Mouse (Mus musculus) heart, embryonic 16.5 days (tissue): ENCODE measurements around the gene Alox12b. TPM values are rescaled to one million over a fixed set of nuclear protein-coding genes. Genes with fewer than 3 reads are reported as not detected.

Experiments
- ATAC-seq: fragments of 200-750 bp; cut with Nextera tagmentation; replicated peaks from 2 replicates; pipeline ENCODE4 v1.8.0; 2017; ENCODE audit warnings: moderate number of reproducible peaks; ENCODE audit not compliant: insufficient read depth, low FRiP score; ENCODE audit errors: extremely low read depth
- H3K27ac ChIP-seq: fragments of 300-500 bp; sonication (generic); 2 replicates; pipeline ENCODE4 v1.5.1; 2014; ENCODE audit warnings: mild to moderate bottlenecking, low read length, control low read depth, moderate library complexity
- H3K27me3 ChIP-seq: fragments of 300-500 bp; sonication (generic); 2 replicates; pipeline ENCODE4 v1.6.1; 2014; ENCODE audit warnings: low read length, mixed read lengths; ENCODE audit not compliant: control insufficient read depth, insufficient read depth
- H3K36me3 ChIP-seq: fragments of 300-500 bp; sonication (generic); 2 replicates; pipeline ENCODE4 v1.6.1; 2014; ENCODE audit not compliant: control insufficient read depth, insufficient read depth
- H3K4me1 ChIP-seq: fragments of 300-500 bp; sonication (generic); 2 replicates; pipeline ENCODE4 v1.6.1; 2014; ENCODE audit warnings: low read length, mixed read lengths; ENCODE audit not compliant: control insufficient read depth, insufficient read depth
- H3K4me2 ChIP-seq: fragments of 300-500 bp; sonication (generic); 2 replicates; pipeline ENCODE4 v1.6.1; 2014; ENCODE audit warnings: low read depth, mild to moderate bottlenecking, control low read depth, low read length
- H3K4me3 ChIP-seq: fragments of 300-500 bp; sonication (generic); 2 replicates; pipeline ENCODE4 v1.5.1; 2014; ENCODE audit warnings: mild to moderate bottlenecking, control low read depth, low read length
- H3K9ac ChIP-seq: fragments of 300-500 bp; sonication (generic); 2 replicates; pipeline ENCODE4 v1.6.1; 2014; ENCODE audit warnings: low read length, control low read depth
- H3K9me3 ChIP-seq: fragments of 300-500 bp; sonication (generic); replicated peaks from 2 replicates; pipeline ENCODE4 v1.6.1; 2016; ENCODE audit warnings: low read length; ENCODE audit not compliant: control insufficient read depth
- WGBS: fragments of 180-500 bp; shearing (Covaris S2); extraction: QIAGEN DNeasy Blood & Tissue Kit; methylation state at CpG from one replicate; pipeline ENCODE4 v1.1.7; 2014; 5-methylcytosine and 5-hydroxymethylcytosine counted together
- polyA plus RNA-seq: library from polyadenylated mRNA; unstranded; fragments of >200 nt; fragmentation: Nextera tagmentation; extraction: Ambion mirVana; gene quantifications from 2 replicates; pipeline ENCODE4 v1.2.1, GENCODE M21; 2015

The Alox12b gene
- not detected in 2 replicates for polyA plus RNA-seq

DNA sequence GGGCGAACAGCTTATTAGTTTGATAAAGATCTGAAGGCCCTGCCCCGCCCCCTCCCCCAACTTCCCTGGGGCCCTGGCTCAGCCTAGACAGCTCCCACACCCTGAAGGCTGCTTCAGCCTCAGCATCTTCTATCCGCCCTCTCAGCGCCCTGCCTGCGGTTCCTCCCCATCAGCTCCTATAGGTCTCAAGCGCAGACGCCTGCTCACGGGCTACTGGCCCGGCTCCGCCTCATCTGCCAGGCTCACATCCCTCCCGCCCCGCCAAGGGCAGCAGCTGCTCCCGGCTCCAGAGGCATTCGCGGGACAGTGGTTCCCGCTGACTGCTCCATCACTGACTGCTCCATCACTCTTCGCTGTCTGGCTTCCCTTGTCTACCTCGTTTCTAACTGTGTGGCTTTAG is at the start of gene Alox12b:
Gene Alox12b (plus strand): TSS at position 190 of the 400 bp plus-strand sequence.
- H3K27me3 ChIP-seq: peaks cover 34% of the 10 kb centered on the region
- H3K4me2 ChIP-seq: no peak within 1 kb of the TSS
- no peaks in the 10 kb centered on the region for H3K9me3 ChIP-seq
- no peak within 1 kb of the TSS for H3K27ac ChIP-seq
- no peaks in the 10 kb centered on the region for H3K4me1 ChIP-seq
- H3K4me3 ChIP-seq: no peak within 1 kb of the TSS
- no peak for ATAC-seq
- no peak within 1 kb of the TSS for H3K9ac ChIP-seq
- 2% methylated on average over 18 of the region's 18 CpGs for WGBS
- no peaks in the 10 kb centered on the region for H3K36me3 ChIP-seq

DNA sequence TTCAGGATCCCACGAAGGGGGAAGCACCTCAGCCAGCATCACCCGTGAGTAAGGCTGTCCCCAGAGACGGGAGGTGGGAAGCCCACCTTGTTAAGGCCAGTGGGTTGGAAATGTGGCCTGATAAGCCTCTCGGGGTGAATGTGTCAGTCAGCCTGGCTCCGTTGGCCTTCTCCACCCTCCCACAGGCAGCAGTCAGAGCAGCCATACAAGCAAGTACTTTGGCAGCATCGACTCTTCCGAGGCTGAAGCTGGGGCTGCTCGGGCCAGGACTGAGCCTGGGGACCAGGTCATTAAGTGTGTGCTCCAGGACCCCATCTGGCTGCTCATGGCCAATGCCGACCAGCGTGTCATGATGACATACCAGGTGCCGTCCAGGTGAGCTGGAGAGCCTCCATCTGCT is 49.1 kb upstream of the Alox12b start:
- Histone ChIP-seq H3K9me3 (no peaks in the 10 kb centered on the region), H3K4me3 (no peak overlapping the region), H3K36me3 (peaks cover 65% of the 10 kb centered on the region), H3K4me2 (no peak overlapping the region), H3K4me1 (peaks cover 15% of the 10 kb centered on the region), H3K27ac (no peak overlapping the region), H3K9ac (no peak overlapping the region), H3K27me3 (no peaks in the 10 kb centered on the region)
- WGBS: 80% methylated on average over 11 of the region's 11 CpGs
- no peak for ATAC-seq

DNA sequence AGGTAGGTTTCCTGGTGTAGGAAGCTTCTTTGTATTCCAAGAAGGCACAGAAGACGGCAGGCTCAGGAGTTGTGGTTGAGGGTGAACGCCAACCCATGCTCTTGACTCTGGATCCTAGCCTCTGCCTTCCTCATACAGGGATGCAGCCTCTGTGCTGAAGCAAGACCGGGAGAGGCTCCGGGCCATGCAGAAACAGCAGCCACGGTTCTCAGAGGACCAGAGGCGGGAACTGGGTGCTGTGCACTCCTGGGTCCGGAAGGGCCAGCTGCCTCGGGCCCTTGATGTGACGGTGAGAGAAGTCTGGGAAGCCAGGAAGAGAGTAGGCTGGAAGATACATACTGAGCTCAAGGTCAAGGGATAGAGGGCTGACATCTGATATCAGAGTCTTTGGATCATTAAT is 48.6 kb upstream of the Alox12b start:
- 92% methylated on average over 9 of the region's 9 CpGs for WGBS
- Histone ChIP-seq H3K4me1 (peaks cover 15% of the 10 kb centered on the region), H3K9ac (no peak overlapping the region), H3K4me2 (no peak overlapping the region), H3K36me3 (peaks cover 60% of the 10 kb centered on the region), H3K27me3 (no peaks in the 10 kb centered on the region), H3K4me3 (no peak overlapping the region), H3K27ac (no peak overlapping the region), H3K9me3 (no peaks in the 10 kb centered on the region)
- ATAC-seq: no peak

DNA sequence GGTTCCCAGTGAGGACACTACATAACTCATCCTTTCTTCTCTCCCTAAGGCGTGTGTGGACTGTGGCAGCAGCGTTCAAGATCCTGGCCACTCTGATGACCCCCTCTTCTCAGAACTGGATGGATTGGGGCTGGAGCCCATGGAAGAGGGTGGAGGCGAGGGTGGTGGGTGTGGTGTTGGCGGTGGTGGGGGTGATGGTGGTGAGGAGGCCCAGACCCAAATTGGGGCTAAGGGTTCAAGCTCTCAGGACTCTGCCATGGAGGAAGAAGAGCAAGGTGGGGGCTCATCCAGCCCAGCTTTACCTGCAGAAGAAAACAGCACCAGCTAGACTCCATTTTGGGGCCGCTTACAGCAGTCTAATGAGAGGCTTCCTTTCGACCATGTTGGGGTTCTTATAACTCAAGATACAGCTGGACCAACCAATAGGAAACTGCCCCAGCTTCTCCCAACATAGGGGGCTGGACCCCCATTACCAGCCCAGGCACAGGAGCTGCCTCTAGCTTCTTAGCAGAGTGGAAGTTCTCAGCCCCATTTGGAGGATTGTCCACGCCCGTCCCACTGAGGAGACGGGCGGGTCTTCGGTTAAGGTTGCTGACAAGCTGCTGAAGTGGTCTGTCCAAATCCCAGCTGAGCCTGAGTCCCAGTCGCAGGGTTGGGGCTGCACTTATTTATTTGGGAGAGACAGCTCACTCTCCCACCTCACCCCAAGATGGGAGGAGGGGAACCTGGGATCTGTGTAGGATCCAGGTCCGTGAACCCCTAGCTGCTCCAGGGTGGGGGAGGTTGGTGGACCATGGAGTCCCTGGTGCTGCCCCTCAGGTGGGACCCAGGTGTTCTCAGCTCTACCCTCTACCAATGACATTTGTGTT is 47.5 kb upstream of the Alox12b start:
- no peak for ATAC-seq
- 79% methylated on average over 13 of the region's 13 CpGs for WGBS
- no peak overlapping the region for H3K27ac ChIP-seq
- H3K9me3 ChIP-seq: no peaks in the 10 kb centered on the region
- H3K4me3 ChIP-seq: no peak overlapping the region
- H3K4me2 ChIP-seq: no peak overlapping the region
- H3K4me1 ChIP-seq: peaks cover 15% of the 10 kb centered on the region
- H3K27me3 ChIP-seq: no peaks in the 10 kb centered on the region
- H3K36me3 ChIP-seq: peaks cover 49% of the 10 kb centered on the region
- H3K9ac ChIP-seq: no peak overlapping the region

DNA sequence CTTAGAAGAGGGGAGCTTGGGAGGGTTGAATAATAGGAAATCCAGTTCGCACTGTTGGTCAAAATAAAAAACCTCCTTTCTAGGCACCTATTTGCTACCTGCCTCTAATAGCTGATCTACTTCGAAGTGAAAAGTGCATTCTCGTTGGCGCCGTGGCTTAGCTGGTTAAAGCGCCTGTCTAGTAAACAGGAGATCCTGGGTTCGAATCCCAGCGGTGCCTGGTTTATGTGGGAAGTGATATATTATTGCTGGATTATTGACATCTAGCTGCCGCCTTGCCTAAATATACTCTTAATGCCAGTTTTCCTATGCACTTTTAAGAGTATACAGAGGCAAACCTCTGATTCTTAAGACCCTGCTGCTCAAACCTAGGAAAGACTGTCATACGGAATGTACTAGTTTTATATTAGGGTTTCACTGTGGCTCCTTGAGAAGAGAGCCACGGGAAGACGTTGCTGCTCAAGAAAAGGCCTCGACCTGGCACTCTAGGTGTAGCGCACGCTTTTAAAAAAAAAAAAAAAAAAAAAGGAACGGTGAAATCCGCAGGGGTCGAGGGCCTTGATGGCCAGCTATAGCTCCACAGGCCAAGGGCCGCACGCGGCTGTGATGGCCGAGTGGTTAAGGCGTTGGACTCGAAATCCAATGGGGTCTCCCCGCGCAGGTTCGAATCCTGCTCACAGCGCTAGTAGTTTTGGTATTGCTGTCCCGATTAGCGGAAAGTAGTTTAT is 46.3 kb upstream of the Alox12b start:
- Histone ChIP-seq H3K9ac (peak overlapping the region; percentile 69), H3K27ac (peak overlapping the region; percentile 69), H3K4me1 (peaks cover 15% of the 10 kb centered on the region), H3K36me3 (peaks cover 38% of the 10 kb centered on the region), H3K4me2 (peak overlapping the region; percentile 69), H3K9me3 (no peaks in the 10 kb centered on the region), H3K4me3 (peak overlapping the region; percentile 58), H3K27me3 (no peaks in the 10 kb centered on the region)
- ATAC-seq: peak; percentile 66; the same call in 1 of the 2 replicates
- 1% methylated on average over 29 of the region's 30 CpGs for WGBS

GRCm38 (mm10) chr11:69111051-69111810 is 45.6 kb upstream of the Alox12b start:
- WGBS: 3% methylated on average over 21 of the region's 21 CpGs
- Histone ChIP-seq H3K27ac (peak overlapping the region; percentile 61), H3K36me3 (peaks cover 31% of the 10 kb centered on the region), H3K27me3 (no peaks in the 10 kb centered on the region), H3K4me2 (peak overlapping the region; percentile 69), H3K4me3 (peak overlapping the region; percentile 58), H3K9ac (peak overlapping the region; percentile 69), H3K4me1 (peaks cover 15% of the 10 kb centered on the region), H3K9me3 (no peaks in the 10 kb centered on the region)
- no peak; the same call in 1 of the 2 replicates for ATAC-seq

DNA sequence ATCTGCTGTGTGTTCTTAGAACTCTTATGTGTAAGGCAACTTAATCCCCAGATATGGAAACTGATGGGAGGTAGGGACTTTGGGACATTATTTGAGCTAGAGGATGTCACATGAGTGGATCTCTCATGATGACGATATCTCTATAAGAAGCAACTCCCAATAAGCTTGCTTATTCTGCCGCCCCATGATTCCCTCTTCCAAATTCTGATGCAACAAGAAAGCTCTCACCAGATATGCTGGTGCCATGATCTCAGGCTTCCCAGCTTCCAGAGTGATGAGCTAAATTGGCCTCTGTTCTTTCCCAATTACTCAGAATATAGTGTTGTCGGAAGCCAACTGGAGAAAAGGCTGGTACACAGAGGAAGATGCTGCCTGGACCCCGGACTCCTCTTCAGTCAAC is 44.9 kb upstream of the Alox12b start:
- no peak overlapping the region for H3K4me3 ChIP-seq
- H3K27ac ChIP-seq: peak overlapping the region; percentile 2; the same call in 1 of the 2 replicates
- no peaks in the 10 kb centered on the region for H3K9me3 ChIP-seq
- peaks cover 15% of the 10 kb centered on the region for H3K4me1 ChIP-seq
- H3K9ac ChIP-seq: 0 out of 2 replicates have a peak overlapping the region, but pooled peaks have one; percentile 1
- peaks cover 29% of the 10 kb centered on the region for H3K36me3 ChIP-seq
- WGBS: 54% methylated on average over 4 of the region's 4 CpGs
- ATAC-seq: no peak
- no peaks in the 10 kb centered on the region for H3K27me3 ChIP-seq
- peak overlapping the region; percentile 69 for H3K4me2 ChIP-seq

GRCm38 (mm10) chr11:69114018-69114417 is 42.8 kb upstream of the Alox12b start:
- Histone ChIP-seq H3K9me3 (no peaks in the 10 kb centered on the region), H3K36me3 (peaks cover 9% of the 10 kb centered on the region), H3K27ac (no peak overlapping the region), H3K4me2 (no peak overlapping the region), H3K27me3 (no peaks in the 10 kb centered on the region), H3K9ac (no peak overlapping the region), H3K4me3 (no peak overlapping the region), H3K4me1 (peaks cover 21% of the 10 kb centered on the region)
- WGBS: 66% methylated on average over 3 of the region's 3 CpGs
- no peak for ATAC-seq
